Mouse (Mus musculus) ES-Bruce4 (cell line): ENCODE measurements around the gene P2ry2.

Experiments
- CTCF ChIP-seq: IDR thresholded peaks from one replicate; pipeline ENCODE4 v1.8.1; 2011; ENCODE audit warnings: low read depth, low read length
- POLR2A ChIP-seq: IDR thresholded peaks from one replicate; pipeline ENCODE4 v1.8.1; 2011; ENCODE audit warnings: low read length; ENCODE audit not compliant: insufficient read depth

DNA sequence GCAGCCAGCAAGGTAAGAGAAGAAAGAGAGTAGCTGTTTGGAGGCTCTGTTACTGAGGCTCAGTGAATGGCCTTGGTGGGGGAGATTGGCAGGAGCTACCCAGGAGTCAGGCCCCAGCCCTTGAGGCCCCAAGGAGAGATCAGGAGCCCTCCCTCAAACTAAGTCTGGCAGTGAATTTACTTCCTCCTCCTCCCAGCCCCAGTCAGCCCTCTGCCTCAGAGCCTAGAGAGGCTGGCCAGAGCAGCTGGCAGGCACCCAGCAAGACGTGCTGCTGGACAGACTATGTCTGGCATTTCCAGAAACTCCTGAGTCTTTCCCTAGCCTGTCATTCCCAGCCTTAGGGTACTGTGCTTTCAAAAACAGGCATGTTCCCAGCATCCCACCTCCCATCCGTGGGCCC, 33.5 kb downstream of the P2ry2 start:
- no peak for TF ChIP-seq POLR2A
- TF ChIP-seq CTCF: no peak
